Mouse (Mus musculus) E14TG2a.4 (cell line): ENCODE measurements around the gene Tekt5.

Experiments used
- H3K27me3 ChIP-seq: 2 replicates; pipeline ENCODE4 v1.6.1; 2014; ENCODE audit warnings: low read length, control low read depth; ENCODE audit not compliant: insufficient read depth
- H3K36me3 ChIP-seq: 2 replicates; pipeline ENCODE4 v1.6.1; 2014; ENCODE audit warnings: low read length, control low read depth; ENCODE audit not compliant: insufficient read depth
- H3K4me1 ChIP-seq: replicated peaks from 2 replicates; pipeline ENCODE4 v1.6.1; 2014; ENCODE audit warnings: low read depth, low read length, control low read depth
- H3K4me3 ChIP-seq: replicated peaks from 2 replicates; pipeline ENCODE4 v1.5.1; 2014; ENCODE audit warnings: mild to moderate bottlenecking, low read length
- H3K9me3 ChIP-seq: 2 replicates; pipeline ENCODE4 v1.6.1; 2014; ENCODE audit warnings: low read length, control low read depth
- CTCF ChIP-seq: conservative IDR thresholded peaks from 2 replicates; pipeline ENCODE4 v1.5.1; 2014; ENCODE audit warnings: low read length
- NANOG ChIP-seq: IDR thresholded peaks from 2 replicates; pipeline ENCODE4 v1.6.1; 2014; ENCODE audit warnings: borderline replicate concordance, low read length, mixed read lengths
- POU5F1 ChIP-seq: IDR thresholded peaks from 2 replicates; pipeline ENCODE4 v1.6.1; 2014; ENCODE audit warnings: low read length, borderline replicate concordance

Tekt5 gene

GRCm38 (mm10) chr16:10431911-10432310 lies 36.6 kb upstream of the Tekt5 start:
- H3K9me3 ChIP-seq: no peaks in the 10 kb centered on the region
- H3K4me3 ChIP-seq: no peak overlapping the region
- TF ChIP-seq POU5F1 (no peak), CTCF (no peak), NANOG (no peak)
- no peaks in the 10 kb centered on the region for H3K4me1 ChIP-seq
- peaks cover 23% of the 10 kb centered on the region; the same call in 1 of the 2 replicates for H3K27me3 ChIP-seq
- H3K36me3 ChIP-seq: no peaks in the 10 kb centered on the region

- Histone ChIP-seq H3K9me3 (no peaks in the 10 kb centered on the region), H3K4me3 (no peak overlapping the region), H3K36me3 (peaks cover 97% of the 10 kb centered on the region), H3K4me1 (peaks cover 7% of the 10 kb centered on the region; the same call in 1 of the 2 replicates), H3K27me3 (no peaks in the 10 kb centered on the region)
- TF ChIP-seq NANOG: no peak
- TF ChIP-seq POU5F1: no peak
- no peak for TF ChIP-seq CTCF
These were observed 25.3 kb upstream of the Tekt5 start for GRCm38 (mm10) chr16:10420447-10421054.

GRCm38 (mm10) chr16:10417723-10418259 lies 22.5 kb upstream of the Tekt5 start:
- TF ChIP-seq POU5F1: no peak
- no peak for TF ChIP-seq NANOG
- no peak for TF ChIP-seq CTCF
- peaks cover 22% of the 10 kb centered on the region for H3K4me1 ChIP-seq
- no peak overlapping the region for H3K4me3 ChIP-seq
- H3K9me3 ChIP-seq: no peaks in the 10 kb centered on the region
- no peaks in the 10 kb centered on the region for H3K27me3 ChIP-seq
- peaks cover 98% of the 10 kb centered on the region for H3K36me3 ChIP-seq

- peaks cover 26% of the 10 kb centered on the region for H3K4me1 ChIP-seq
- TF ChIP-seq CTCF: peak; percentile 99
- TF ChIP-seq NANOG: no peak
- no peak for TF ChIP-seq POU5F1
- H3K36me3 ChIP-seq: peaks cover 89% of the 10 kb centered on the region
- H3K27me3 ChIP-seq: no peaks in the 10 kb centered on the region
- no peak overlapping the region for H3K4me3 ChIP-seq
- no peaks in the 10 kb centered on the region for H3K9me3 ChIP-seq
These were observed 21.6 kb upstream of the Tekt5 start for GRCm38 (mm10) chr16:10416866-10417265.

- Histone ChIP-seq H3K36me3 (peaks cover 80% of the 10 kb centered on the region), H3K4me1 (peaks cover 32% of the 10 kb centered on the region), H3K27me3 (no peaks in the 10 kb centered on the region), H3K9me3 (no peaks in the 10 kb centered on the region), H3K4me3 (no peak overlapping the region)
- TF ChIP-seq NANOG (no peak), CTCF (peak; percentile 46)
These were observed 20.7 kb upstream of the Tekt5 start for GRCm38 (mm10) chr16:10415976-10416375.

- peaks cover 36% of the 10 kb centered on the region for H3K4me1 ChIP-seq
- peak within 1 kb of the TSS; percentile 88 for H3K4me3 ChIP-seq
- no peaks in the 10 kb centered on the region for H3K27me3 ChIP-seq
- H3K36me3 ChIP-seq: peaks cover 41% of the 10 kb centered on the region
- TF ChIP-seq POU5F1: no peak
- no peak for TF ChIP-seq NANOG
- no peak for TF ChIP-seq CTCF
- no peaks in the 10 kb centered on the region for H3K9me3 ChIP-seq
These were observed 16.8 kb upstream of the Tekt5 start, which contains the start of gene Nubp1 for GRCm38 (mm10) chr16:10411764-10412746. Nubp1 (plus strand) TSS chr16:10411948.

GRCm38 (mm10) chr16:10399160-10399559 lies 3.9 kb upstream of the Tekt5 start:
- Histone ChIP-seq H3K9me3 (no peaks in the 10 kb centered on the region), H3K36me3 (no peaks in the 10 kb centered on the region), H3K4me1 (peaks cover 17% of the 10 kb centered on the region), H3K27me3 (peaks cover 27% of the 10 kb centered on the region), H3K4me3 (no peak overlapping the region)
- TF ChIP-seq CTCF (peak; percentile 82), POU5F1 (no peak), NANOG (no peak)

GRCm38 (mm10) chr16:10398755-10399154 lies 3.5 kb upstream of the Tekt5 start:
- Histone ChIP-seq H3K4me3 (no peak overlapping the region), H3K9me3 (no peaks in the 10 kb centered on the region), H3K36me3 (no peaks in the 10 kb centered on the region), H3K4me1 (peaks cover 17% of the 10 kb centered on the region), H3K27me3 (peaks cover 31% of the 10 kb centered on the region)
- TF ChIP-seq CTCF (no peak), POU5F1 (no peak), NANOG (no peak)
